In genomic region chr17:30803668-30804067, GRCm38 (mm10) we compare ENCODE assay signal across 20 mouse cellular contexts.
DNase-seq lines count a peak whose midpoint lies in the region; ATAC-seq and TF ChIP-seq lines count a peak whose summit lies in the region.
"Had no signal": no experiment of that assay in that cellular context is flagged by ENCODE, and none has a peak within 500 bp of the region (broad histone marks: within the 10 kb centered on the region; RNA-seq: fewer than 3 reads in every experiment).

No protein-coding gene starts in this region.

- no peak for TF ChIP-seq POLR2A in brain, embryonic 14.5 days (IDR thresholded peaks at IDR 0.05; ENCODE audit: borderline replicate concordance, extremely low read depth, insufficient read depth, insufficient read length, poor library complexity, severe bottlenecking)

- 92% methylated on average over 9 of the region's 9 CpGs for WGBS in lung, embryonic 14.5 days
- 96% methylated on average over 9 of the region's 9 CpGs for WGBS in forebrain, embryonic 11.5 days
- WGBS in heart, embryonic 10.5 days: 92% methylated on average over 9 of the region's 9 CpGs

- no peaks in the 10 kb centered on the region for H3K4me1 ChIP-seq in lung, embryonic 14.5 days (ENCODE audit: insufficient read depth)
- peaks cover 32% of the 10 kb centered on the region for H3K4me1 ChIP-seq in E14TG2a.4 (replicated peaks; ENCODE audit: low read depth, low read length)
- H3K4me1 ChIP-seq in forebrain, embryonic 11.5 days (replicated peaks; ENCODE audit: control insufficient read depth, insufficient read depth, low read length): peaks cover 2% of the 10 kb centered on the region; the same call in 1 of the 2 replicates
- H3K4me1 ChIP-seq in heart, embryonic 10.5 days: peaks cover 3% of the 10 kb centered on the region; the same call in 1 of the 2 replicates
- H3K4me1 ChIP-seq: heart, embryonic 15.5 days; limb, embryonic 13.5 days; stomach, embryonic 15.5 days had no signal

- DNase-seq in lung, embryonic 14.5 days: no peak
- DNase-seq in lung, postnatal 14 days: no peak
- DNase-seq in A20 (ENCODE audit: low read depth, low spot score): peak; percentile 39
- DNase-seq in brain, embryonic 14.5 days (ENCODE audit: low read depth): peak; percentile 14
- no peak for DNase-seq in spleen, postnatal 4 days (ENCODE audit: low spot score in 2 of 2)
- DNase-seq in forebrain, embryonic 11.5 days (ENCODE audit: low spot score): no peak
- DNase-seq in heart, embryonic 10.5 days (ENCODE audit: low spot score): no peak
- DNase-seq: adrenal gland, adult 8-10 months; cerebellum, adult 8-10 months; gastrocnemius, adult 2 months; kidney, adult 11 months; kidney, postnatal 10 days; lung, adult 2 months had no signal

- H3K9ac ChIP-seq in lung, embryonic 14.5 days: no peak overlapping the region
- H3K9ac ChIP-seq in forebrain, embryonic 11.5 days (ENCODE audit: low read length): no peak overlapping the region
- H3K9ac ChIP-seq: heart, embryonic 15.5 days; hindbrain, embryonic 13.5 days; limb, embryonic 13.5 days; midbrain, embryonic 13.5 days; stomach, embryonic 15.5 days had no signal

- H3K9me3 ChIP-seq in lung, embryonic 14.5 days (ENCODE audit: low read depth, low read length): no peaks in the 10 kb centered on the region
- H3K9me3 ChIP-seq in E14TG2a.4 (ENCODE audit: low read length): peaks cover 6% of the 10 kb centered on the region; the same call in 1 of the 2 replicates
- no peaks in the 10 kb centered on the region; the same call in 1 of the 2 replicates for H3K9me3 ChIP-seq in forebrain, embryonic 11.5 days (ENCODE audit: control insufficient read depth, low read length)
- no peaks in the 10 kb centered on the region for H3K9me3 ChIP-seq in heart, embryonic 10.5 days
- H3K9me3 ChIP-seq: heart, embryonic 15.5 days; hindbrain, embryonic 13.5 days; midbrain, embryonic 13.5 days; stomach, embryonic 15.5 days had no signal

- H3K27ac ChIP-seq in lung, embryonic 14.5 days (ENCODE audit: low read depth): no peak overlapping the region
- no peak overlapping the region for H3K27ac ChIP-seq in forebrain, embryonic 11.5 days (ENCODE audit: low read depth, low read length)
- no peak overlapping the region for H3K27ac ChIP-seq in heart, embryonic 10.5 days
- H3K27ac ChIP-seq: gastrocnemius, adult 2 months; heart, embryonic 15.5 days; hindbrain, embryonic 13.5 days; limb, embryonic 13.5 days; stomach, embryonic 15.5 days had no signal

- no peaks in the 10 kb centered on the region for H3K27me3 ChIP-seq in lung, embryonic 14.5 days (ENCODE audit: insufficient read depth, low read length)
- no peaks in the 10 kb centered on the region for H3K27me3 ChIP-seq in E14TG2a.4 (ENCODE audit: insufficient read depth, low read length)
- H3K27me3 ChIP-seq in forebrain, embryonic 11.5 days (ENCODE audit: control insufficient read depth, insufficient read depth, low read length): no peaks in the 10 kb centered on the region
- H3K27me3 ChIP-seq in heart, embryonic 10.5 days (ENCODE audit: insufficient read depth, poor library complexity, severe bottlenecking): no peaks in the 10 kb centered on the region
- H3K27me3 ChIP-seq: heart, embryonic 15.5 days; hindbrain, embryonic 13.5 days; midbrain, embryonic 13.5 days; stomach, embryonic 15.5 days had no signal

- H3K36me3 ChIP-seq in lung, embryonic 14.5 days (ENCODE audit: insufficient read depth): no peaks in the 10 kb centered on the region
- H3K36me3 ChIP-seq in E14TG2a.4 (ENCODE audit: insufficient read depth, low read length): peaks cover 95% of the 10 kb centered on the region
- no peaks in the 10 kb centered on the region for H3K36me3 ChIP-seq in forebrain, embryonic 11.5 days (ENCODE audit: control insufficient read depth, insufficient read depth, low read length)
- no peaks in the 10 kb centered on the region for H3K36me3 ChIP-seq in heart, embryonic 10.5 days
- H3K36me3 ChIP-seq: heart, embryonic 15.5 days; hindbrain, embryonic 13.5 days; limb, embryonic 13.5 days; midbrain, embryonic 13.5 days; stomach, embryonic 15.5 days had no signal

- no peak for ATAC-seq in lung, embryonic 14.5 days (ENCODE audit: insufficient read depth)
- ATAC-seq in forebrain, embryonic 11.5 days (replicated peaks; ENCODE audit: low FRiP score): no peak
- ATAC-seq: midbrain, embryonic 13.5 days had no signal

- TF ChIP-seq CTCF in lung, embryonic 14.5 days (IDR thresholded peaks at IDR 0.05; ENCODE audit: low read depth): peak; percentile 44; the same call in 1 of the 2 replicates
- TF ChIP-seq CTCF in E14TG2a.4 (conservative IDR thresholded peaks at IDR 0.05; ENCODE audit: low read length): peak; percentile 81
- no peak for TF ChIP-seq CTCF in brain, embryonic 14.5 days (IDR thresholded peaks at IDR 0.05; ENCODE audit: borderline replicate concordance, extremely low read depth, insufficient read depth, insufficient read length)

- no peak overlapping the region for H3K4me2 ChIP-seq in lung, embryonic 14.5 days
- H3K4me2 ChIP-seq in forebrain, embryonic 11.5 days (ENCODE audit: low read depth, low read length, severe bottlenecking): no peak overlapping the region
- H3K4me2 ChIP-seq: heart, embryonic 15.5 days; hindbrain, embryonic 13.5 days; limb, embryonic 13.5 days; midbrain, embryonic 13.5 days; stomach, embryonic 15.5 days had no signal

- H3K4me3 ChIP-seq in lung, embryonic 14.5 days (ENCODE audit: low read depth, low read length): no peak overlapping the region
- no peak overlapping the region for H3K4me3 ChIP-seq in E14TG2a.4 (replicated peaks; ENCODE audit: low read length)
- no peak overlapping the region for H3K4me3 ChIP-seq in forebrain, embryonic 11.5 days (ENCODE audit: low read depth, low read length)
- no peak overlapping the region for H3K4me3 ChIP-seq in heart, embryonic 10.5 days
- H3K4me3 ChIP-seq: gastrocnemius, adult 2 months; heart, embryonic 15.5 days; hindbrain, embryonic 13.5 days; limb, embryonic 13.5 days; midbrain, embryonic 13.5 days; myocyte; stomach, embryonic 15.5 days had no signal

Comparison
In these comparisons a context has a peak if more than half of its experiments do, and no peak if none do; other contexts are left out.
1. DNase-seq: peak in A20 (single experiment) and brain, embryonic 14.5 days (single experiment); none in lung, embryonic 14.5 days (single experiment), lung, postnatal 14 days (single experiment), spleen, postnatal 4 days (0 of 2), forebrain, embryonic 11.5 days (single experiment) and heart, embryonic 10.5 days (single experiment).